Comparison of ENCODE assay signal across 8 mouse cellular contexts in the genomic region with DNA sequence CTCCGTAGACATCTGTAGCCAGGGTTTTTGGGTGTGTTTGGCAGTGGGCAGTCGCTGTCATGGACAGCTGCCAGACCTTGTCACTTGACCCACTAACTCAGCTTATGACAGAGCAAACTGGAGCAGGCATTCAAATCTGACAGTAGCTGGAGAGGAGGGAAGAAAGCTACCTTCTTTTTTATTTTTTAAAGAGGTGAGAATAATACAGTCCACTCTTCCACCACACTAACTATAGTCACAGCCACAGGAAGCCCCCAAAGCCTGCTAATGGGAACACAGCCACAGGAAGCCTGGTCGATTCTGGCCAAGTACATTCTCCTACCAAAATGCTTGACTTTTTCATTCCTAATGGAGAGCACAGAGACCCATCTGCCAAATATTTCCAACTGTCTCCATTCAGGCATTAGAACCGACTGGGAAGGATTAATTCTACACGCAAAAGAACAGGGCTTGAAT.
A peak's percentile ranks its signal among the peaks of the same experiment; 100 is the strongest.
DNase-seq lines count a peak whose midpoint lies in the region; ATAC-seq and TF ChIP-seq lines count a peak whose summit lies in the region.

No protein-coding gene starts in this region.

- no peak for TF ChIP-seq CTCF in layer of hippocampus, adult 2 months (conservative IDR thresholded peaks at IDR 0.05)
- TF ChIP-seq CTCF in lung, adult 2 months (IDR thresholded peaks at IDR 0.05; ENCODE audit: insufficient read depth, low read length): no peak

- peak in 1 of 2 experiments; percentile 32 for DNase-seq in layer of hippocampus, adult 2 months (ENCODE audit: low spot score in 2 of 2)
- DNase-seq in layer of hippocampus, postnatal 25 days (ENCODE audit: extremely low spot score in 1 of 2, low spot score in 1 of 2): no peak
- DNase-seq in brain, adult 2 months (ENCODE audit: low read depth, low spot score): peak; percentile 80
- DNase-seq in gastrocnemius, postnatal 14 days: peak; percentile 56
- peak; percentile 42 for DNase-seq in lung, adult 2 months
- no peak for DNase-seq in left cerebral cortex, adult 8-10 months (ENCODE audit: low spot score in 2 of 2)
- no peak for DNase-seq in thymus, postnatal 14 days

- peak overlapping the region; percentile 74 for H3K27ac ChIP-seq in layer of hippocampus, adult 2 months
- no peak overlapping the region; the same call in 1 of the 2 replicates for H3K27ac ChIP-seq in intestine, embryonic 16.5 days (ENCODE audit: low read length)

- no peaks in the 10 kb centered on the region for H3K36me3 ChIP-seq in intestine, embryonic 16.5 days (ENCODE audit: control insufficient read depth, insufficient read depth, low read length)

- intact Hi-C loops in gastrocnemius, postnatal 14 days (cut with DNase I; ENCODE audit: low total_unique reads): no loop called here

- H3K4me3 ChIP-seq in layer of hippocampus, adult 2 months: peak overlapping the region; percentile 26; the same call in 1 of the 2 replicates
- no peak overlapping the region for H3K4me3 ChIP-seq in lung, adult 2 months (replicated peaks; ENCODE audit: extremely low read depth, low read depth, low read length)
- H3K4me3 ChIP-seq in intestine, embryonic 16.5 days (ENCODE audit: low read length): no peak overlapping the region

- 32% methylated on average over 5 of the region's 5 CpGs for WGBS in lung, adult 2 months
- WGBS in intestine, embryonic 16.5 days: 44% methylated on average over 5 of the region's 5 CpGs

- no peak overlapping the region for H3K9ac ChIP-seq in intestine, embryonic 16.5 days (ENCODE audit: low read depth, low read length)

- no peaks in the 10 kb centered on the region for H3K9me3 ChIP-seq in intestine, embryonic 16.5 days (ENCODE audit: control insufficient read depth, low read length)

- no peak for ATAC-seq in intestine, embryonic 16.5 days

- TF ChIP-seq POLR2A in lung, adult 2 months (IDR thresholded peaks at IDR 0.05; ENCODE audit: borderline replicate concordance, extremely low read depth, low read depth, low read length): no peak

- no peaks in the 10 kb centered on the region for H3K27me3 ChIP-seq in intestine, embryonic 16.5 days (replicated peaks; ENCODE audit: control insufficient read depth, insufficient read depth, low read length)

- H3K4me2 ChIP-seq in intestine, embryonic 16.5 days (ENCODE audit: low read depth, low read length): no peak overlapping the region

- peaks cover 14% of the 10 kb centered on the region for H3K4me1 ChIP-seq in lung, adult 2 months (ENCODE audit: control insufficient read depth, insufficient read depth, low read length)
- H3K4me1 ChIP-seq in intestine, embryonic 16.5 days (ENCODE audit: control insufficient read depth, insufficient read depth, low read length): peaks cover 27% of the 10 kb centered on the region

Comparison
In these comparisons a context has a peak if more than half of its experiments do, and no peak if none do; other contexts are left out.
1. DNase-seq: peak in brain, adult 2 months (single experiment), gastrocnemius, postnatal 14 days (single experiment) and lung, adult 2 months (single experiment); none in layer of hippocampus, postnatal 25 days (0 of 2), left cerebral cortex, adult 8-10 months (0 of 2) and thymus, postnatal 14 days (single experiment).